ENCODE assay signal across 28 mouse cellular contexts in genomic region chr5:18003675-18004074, GRCm38 (mm10). TPM values are rescaled to one million over a fixed set of nuclear protein-coding genes. Genes with fewer than 3 reads are reported as not detected.
DNase-seq lines count a peak whose midpoint lies in the region; TF ChIP-seq lines count a peak whose summit lies in the region.
"Had no signal": no experiment of that assay in that cellular context is flagged by ENCODE, and none has a peak within 500 bp of the region (broad histone marks: within the 10 kb centered on the region; RNA-seq: fewer than 3 reads in every experiment).

No protein-coding gene starts in this region.

- H3K79me2 ChIP-seq in CH12.LX (replicated peaks; ENCODE audit: control insufficient read depth, extremely low read depth, insufficient read depth, poor library complexity, severe bottlenecking) = no peaks in the 10 kb centered on the region

- dilution Hi-C loops in CH12.LX (cut with MboI; ENCODE audit: extremely low pct_ligation_motif_present, extremely low pct_unique_long_range_greater_than_20kb, low sequenced_read_pairs) = no loop called here

- H3K27ac ChIP-seq in CH12.LX (ENCODE audit: insufficient read depth, low read depth) = no peak overlapping the region
- H3K27ac ChIP-seq: forebrain, embryonic 15.5 days; heart, embryonic 15.5 days; hindbrain, embryonic 10.5 days; intestine, embryonic 15.5 days; left cerebral cortex, adult 2 months; limb, embryonic 12.5 days; liver, embryonic 13.5 days; lung, embryonic 15.5 days; neural tube, embryonic 12.5 days had no signal

- peaks cover 9 to 61% of the 10 kb centered on the region in 2 experiments; a peak in 3 of 4 replicates for H3K4me1 ChIP-seq in CH12.LX (ENCODE audit: control insufficient read depth in 1 of 2, insufficient read depth in 2 of 2)
- H3K4me1 ChIP-seq: forebrain, embryonic 15.5 days; heart, embryonic 15.5 days; intestine, embryonic 15.5 days; limb, embryonic 12.5 days; liver, embryonic 13.5 days; lung, embryonic 15.5 days; neural tube, embryonic 12.5 days had no signal

- no peak for TF ChIP-seq POLR2A in CH12.LX (IDR thresholded peaks at IDR 0.05; ENCODE audit: low read depth, low read length)

- no peak overlapping the region for H3K4me3 ChIP-seq in CH12.LX (replicated peaks in 1 of 3; ENCODE audit: low read depth in 2 of 3, low read length in 2 of 3, poor library complexity in 1 of 3)
- H3K4me3 ChIP-seq: forebrain, embryonic 15.5 days; heart, embryonic 15.5 days; hindbrain, embryonic 10.5 days; intestine, embryonic 15.5 days; left cerebral cortex, adult 2 months; limb, embryonic 12.5 days; liver, embryonic 13.5 days; lung, embryonic 15.5 days; megakaryocyte, embryonic 14.5 days; neural tube, embryonic 12.5 days had no signal

- no peak overlapping the region for H3K9ac ChIP-seq in CH12.LX (ENCODE audit: insufficient read depth, low read depth)
- H3K9ac ChIP-seq: forebrain, embryonic 15.5 days; heart, embryonic 15.5 days; intestine, embryonic 15.5 days; limb, embryonic 12.5 days; liver, embryonic 13.5 days; lung, embryonic 15.5 days; neural tube, embryonic 12.5 days had no signal

- peak; percentile 21 for DNase-seq in adrenal gland, postnatal 14 days
- no peak for DNase-seq in adrenal gland, adult (ENCODE audit: inconsistent age in 2 of 2, low spot score in 1 of 2)
- peak; percentile 63 to 64 for DNase-seq in heart, adult 18-20 months
- DNase-seq in heart, adult 9 months (ENCODE audit: low spot score in 2 of 2) = no peak
- DNase-seq in CH12.LX (ENCODE audit: extremely low read depth) = no peak
- peak; percentile 25 for DNase-seq in lung, postnatal 10 days
- DNase-seq in left cerebral cortex, postnatal 10 days (ENCODE audit: extremely low spot score in 1 of 2, low spot score in 2 of 2) = no peak
- no peak for DNase-seq in cerebellum, postnatal 14 days
- DNase-seq: cerebellum, adult 8-10 months; kidney, adult 8-10 months; kidney, postnatal 10 days; liver, embryonic 13.5 days; midbrain, embryonic 14.5 days; retina, postnatal 1 day had no signal

- TF ChIP-seq CTCF in CH12.LX (conservative IDR thresholded peaks at IDR 0.05 in 1 of 2, IDR thresholded peaks at IDR 0.05 in 1 of 2; ENCODE audit: low read depth in 2 of 2, low read length in 2 of 2) = no peak

- no peaks in the 10 kb centered on the region for H3K27me3 ChIP-seq in CH12.LX (replicated peaks)
- H3K27me3 ChIP-seq: forebrain, embryonic 15.5 days; heart, embryonic 15.5 days; intestine, embryonic 15.5 days; limb, embryonic 12.5 days; liver, embryonic 13.5 days; lung, embryonic 15.5 days; megakaryocyte, embryonic 14.5 days; neural tube, embryonic 12.5 days had no signal

- no peak for TF ChIP-seq RAD21 in CH12.LX (IDR thresholded peaks at IDR 0.05; ENCODE audit: low read depth, low read length)

- TF ChIP-seq EP300 in CH12.LX (IDR thresholded peaks at IDR 0.05; ENCODE audit: low read length) = no peak

- H3K36me3 ChIP-seq in CH12.LX (replicated peaks in 1 of 2; ENCODE audit: control insufficient read depth in 1 of 2, insufficient read depth in 1 of 2, low read length in 1 of 2) = no peaks in the 10 kb centered on the region
- H3K36me3 ChIP-seq: forebrain, embryonic 15.5 days; heart, embryonic 15.5 days; hindbrain, embryonic 10.5 days; intestine, embryonic 15.5 days; limb, embryonic 12.5 days; liver, embryonic 13.5 days; lung, embryonic 15.5 days; neural tube, embryonic 12.5 days had no signal

- H3K9me3 ChIP-seq in CH12.LX (replicated peaks; ENCODE audit: low read length) = no peaks in the 10 kb centered on the region
- H3K9me3 ChIP-seq: forebrain, embryonic 15.5 days; heart, embryonic 15.5 days; hindbrain, embryonic 10.5 days; intestine, embryonic 15.5 days; limb, embryonic 12.5 days; liver, embryonic 13.5 days; lung, embryonic 15.5 days; megakaryocyte, embryonic 14.5 days; neural tube, embryonic 12.5 days had no signal

- intact Hi-C loops in left cerebral cortex, postnatal 10 days (cut with DNase I) = no loop called here

- peak overlapping the region; percentile 29; the same call in 1 of the 2 replicates for H3K4me2 ChIP-seq in CH12.LX (ENCODE audit: insufficient read depth, low read depth, poor library complexity, severe bottlenecking)
- H3K4me2 ChIP-seq: forebrain, embryonic 15.5 days; heart, embryonic 15.5 days; intestine, embryonic 15.5 days; limb, embryonic 12.5 days; liver, embryonic 13.5 days; lung, embryonic 15.5 days; neural tube, embryonic 12.5 days had no signal

- in situ Hi-C loops in CH12.LX (cut with MboI; ENCODE audit: low pct_ligation_motif_present, low pct_unique_long_range_greater_than_20kb, low sequenced_read_pairs) = no loop called here

TF ChIP-seq in CH12.LX, 34 proteins besides CTCF, POLR2A, EP300 and RAD21:
- TF ChIP-seq USF1 (IDR thresholded peaks at IDR 0.05; ENCODE audit: low read depth, low read length) (no peak), NRF1 (IDR thresholded peaks at IDR 0.05; ENCODE audit: low read depth, low read length) (no peak)

RNA-seq across cellular contexts. Expression of gene Gnat3, which starts 41.3 kb away (rescaled TPM):
- total RNA-seq in adrenal gland, postnatal 14 days (2021) = 0.26 TPM in 1 of 2 replicates, not detected in the other
- 1 to 10 TPM in 1 of 2 experiments, under 1 TPM in 1; 0.52 to 1.3 TPM for total RNA-seq in heart, adult 18-20 months (2021)
- total RNA-seq in CH12.LX (2012; rRNA removed) (0.51 and 0.97 TPM in 2 replicates), CH12.LX (2014; rRNA removed) (0.74 and 1.2 TPM in 2 replicates)
- 0.57 and 0.65 TPM in 2 replicates for polyA plus RNA-seq in CH12.LX (2012; ENCODE audit: insufficient read length, low read depth)
- not detected for total RNA-seq in left cerebral cortex, postnatal 10 days (2021)
- total RNA-seq: layer of hippocampus, postnatal 10 days; left cerebral cortex, adult 2 months had no signal
- polyA plus RNA-seq: forebrain, embryonic 15.5 days; heart, embryonic 15.5 days; hindbrain, embryonic 16.5 days; intestine, embryonic 15.5 days; limb, embryonic 12.5 days; liver, embryonic 13.5 days; midbrain, embryonic 14.5 days; spleen, adult 2 months; testis, adult 2 months; urinary bladder, adult 2 months had no signal

Comparison
In these comparisons a context has a peak if more than half of its experiments do, and no peak if none do; other contexts are left out.
1. DNase-seq: peak in adrenal gland, postnatal 14 days (single experiment), heart, adult 18-20 months (2 of 2) and lung, postnatal 10 days (single experiment); none in adrenal gland, adult (0 of 2), heart, adult 9 months (0 of 2), CH12.LX (single experiment), left cerebral cortex, postnatal 10 days (0 of 2) and cerebellum, postnatal 14 days (0 of 2).